Mouse (Mus musculus) lung, postnatal 10 days (tissue): ENCODE measurements around the gene Slc30a4.
A peak's percentile ranks its signal among the peaks of the same experiment; 100 is the strongest.

Experiments
- DNase-seq: peaks from one replicate; pipeline ENCODE4 v3.0.0; 2021

Gene Slc30a4

DNA sequence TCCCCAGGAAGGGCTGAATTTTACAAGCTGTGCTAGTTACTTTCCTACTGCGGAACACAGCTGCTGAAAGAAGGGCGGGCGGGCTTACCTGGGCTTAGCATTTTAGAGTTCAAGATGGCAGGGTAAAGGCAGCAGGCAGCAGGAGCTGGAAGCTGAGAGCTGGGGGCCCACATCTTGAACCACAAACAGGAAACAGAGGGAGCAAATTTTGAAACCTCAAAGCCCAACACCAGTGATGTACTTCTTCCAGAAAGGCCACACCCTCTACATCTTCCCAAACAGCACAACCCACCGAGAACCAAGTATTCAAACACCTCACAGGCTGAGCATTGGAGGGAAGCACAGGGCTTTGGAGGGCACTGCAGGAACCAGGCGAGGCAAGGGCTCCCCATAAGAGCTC, 29.6 kb downstream of the Slc30a4 start:
- DNase-seq: no peak

DNA sequence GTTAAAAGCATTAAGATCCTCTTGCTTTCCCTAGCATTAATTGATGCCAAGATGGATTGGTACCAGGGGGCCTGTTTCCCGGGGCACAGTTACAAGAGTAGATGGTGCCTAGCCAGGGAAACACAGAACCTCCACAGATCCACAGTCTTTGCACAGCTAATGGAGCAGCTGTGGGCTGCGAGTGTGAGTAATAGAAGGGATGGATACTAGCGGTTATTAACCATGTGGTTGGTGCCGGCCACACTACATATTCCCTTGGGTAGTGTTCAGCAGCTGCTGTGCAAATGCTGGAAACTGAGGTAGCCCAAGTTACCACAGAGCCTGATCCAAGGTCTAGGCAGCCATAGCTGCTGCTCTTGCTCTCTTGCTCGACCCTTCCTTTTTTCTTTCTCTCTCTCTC, 30.7 kb downstream of the Slc30a4 start:
- DNase-seq: no peak

DNA sequence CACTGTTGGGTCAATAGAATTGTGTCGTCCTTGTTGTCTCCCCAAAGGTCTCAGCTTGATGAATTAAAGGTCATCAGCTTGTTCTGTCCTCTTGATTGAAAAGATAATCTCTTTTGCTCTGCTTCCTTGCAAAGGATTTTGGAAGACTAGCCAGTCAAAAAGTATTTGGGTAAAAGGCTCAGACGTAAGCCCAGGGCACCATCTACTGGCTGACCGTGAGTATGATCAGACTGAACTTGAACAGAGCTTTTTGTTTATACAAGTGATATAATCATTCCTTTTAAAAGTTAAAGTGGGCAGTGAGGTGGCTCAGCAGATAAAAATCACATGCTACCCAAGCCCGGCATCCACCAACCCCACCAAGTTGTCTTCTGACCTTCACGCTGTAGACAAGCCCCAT, 34.6 kb downstream of the Slc30a4 start:
- peak; percentile 61 for DNase-seq

DNA sequence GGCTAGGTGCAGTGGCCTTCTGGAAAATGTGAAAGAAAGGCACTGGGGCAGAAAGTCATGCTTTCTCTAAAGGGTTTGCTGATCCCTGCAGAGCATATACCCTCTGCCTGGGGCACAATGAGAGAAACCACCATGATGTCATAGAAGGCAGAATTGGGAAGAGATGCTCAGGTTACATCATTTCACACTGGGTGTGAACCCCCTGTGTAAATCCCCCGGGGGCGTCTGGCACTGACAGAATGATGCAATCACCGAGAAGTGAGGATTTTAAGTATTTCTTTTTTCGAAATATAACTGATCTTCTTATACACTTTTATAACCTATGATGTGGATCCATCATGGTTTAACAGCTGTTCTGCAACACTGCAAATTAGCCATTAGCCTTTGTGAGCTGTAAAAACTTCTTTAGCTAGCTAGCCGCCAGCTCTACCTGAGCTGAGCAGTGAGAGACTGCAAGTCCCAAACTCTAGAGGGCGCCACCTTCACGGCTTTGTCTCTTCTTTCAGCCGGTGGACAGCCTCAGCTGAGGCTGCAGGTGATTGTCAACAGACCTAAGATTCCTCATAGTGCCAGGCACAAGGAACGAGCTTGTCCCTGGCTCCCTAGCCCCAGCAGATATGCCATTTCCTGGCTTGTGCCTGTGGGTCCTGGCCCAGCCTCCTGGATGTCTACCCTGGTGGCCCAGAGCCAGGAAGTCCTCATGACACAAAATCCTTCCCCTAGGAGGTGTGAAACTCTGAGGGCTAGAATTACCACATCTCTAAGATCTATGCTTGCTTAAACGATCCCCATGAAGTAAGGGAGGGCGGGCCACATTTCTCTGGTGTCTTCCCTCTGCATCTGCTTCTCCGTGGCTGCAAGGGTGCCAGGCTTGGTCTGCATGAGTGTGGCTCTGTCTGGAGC, 36.2 kb downstream of the Slc30a4 start:
- peak; percentile 37 for DNase-seq

DNA sequence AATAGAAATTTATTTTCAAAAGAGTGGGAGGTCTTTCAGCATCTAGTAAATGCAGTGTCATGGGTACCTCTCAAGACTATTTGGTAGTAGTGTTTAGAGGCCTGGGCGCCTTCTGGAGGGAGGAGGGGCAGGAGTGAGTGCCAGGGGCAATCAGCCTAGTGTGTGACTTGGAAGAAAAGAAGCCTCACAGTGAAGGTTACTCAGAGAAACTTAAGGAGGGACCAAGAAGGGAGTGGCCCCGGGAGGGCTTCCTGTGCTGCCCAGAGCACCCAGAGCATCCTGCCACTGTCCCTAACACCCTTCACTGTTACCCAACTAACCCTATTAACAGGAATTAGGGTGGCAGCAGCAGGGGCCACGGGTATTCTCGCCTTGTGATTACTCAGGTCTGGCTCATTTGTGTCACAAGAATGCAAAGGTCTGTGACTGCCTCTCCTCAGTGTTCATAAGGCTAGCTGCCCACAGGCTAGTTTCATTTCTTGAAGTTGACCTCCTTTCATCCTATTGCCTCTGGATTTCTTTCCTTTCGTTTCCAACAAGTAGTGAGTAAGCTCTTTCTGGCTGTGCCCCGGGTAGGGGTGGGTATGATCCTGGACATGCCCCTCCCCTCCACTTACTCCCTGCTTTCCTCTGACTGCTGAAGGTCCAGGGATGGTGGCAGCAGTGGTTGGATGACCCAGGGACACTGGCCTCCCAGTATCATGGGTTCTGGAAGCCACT, 37.0 kb downstream of the Slc30a4 start:
- DNase-seq: no peak

DNA sequence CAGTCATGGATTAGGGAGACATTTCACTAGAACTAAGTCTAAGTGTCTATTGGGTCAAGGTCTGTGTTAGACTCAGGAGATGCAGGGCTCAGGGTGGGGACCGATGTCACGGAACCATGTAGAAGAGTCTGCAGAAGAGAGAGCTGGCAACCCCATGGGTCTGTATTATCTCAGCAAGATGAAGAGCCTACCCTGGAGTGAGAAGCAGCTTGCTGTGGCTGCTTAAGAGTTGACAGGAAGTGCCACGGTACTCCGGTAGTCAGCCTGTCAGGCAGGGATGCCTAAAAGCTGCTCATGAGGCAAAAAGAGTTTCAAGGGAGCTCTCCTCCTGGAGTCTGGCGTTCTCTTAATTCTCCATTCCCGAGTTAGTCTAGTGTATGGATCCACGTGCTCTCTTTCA, 42.6 kb downstream of the Slc30a4 start:
- DNase-seq: no peak

DNA sequence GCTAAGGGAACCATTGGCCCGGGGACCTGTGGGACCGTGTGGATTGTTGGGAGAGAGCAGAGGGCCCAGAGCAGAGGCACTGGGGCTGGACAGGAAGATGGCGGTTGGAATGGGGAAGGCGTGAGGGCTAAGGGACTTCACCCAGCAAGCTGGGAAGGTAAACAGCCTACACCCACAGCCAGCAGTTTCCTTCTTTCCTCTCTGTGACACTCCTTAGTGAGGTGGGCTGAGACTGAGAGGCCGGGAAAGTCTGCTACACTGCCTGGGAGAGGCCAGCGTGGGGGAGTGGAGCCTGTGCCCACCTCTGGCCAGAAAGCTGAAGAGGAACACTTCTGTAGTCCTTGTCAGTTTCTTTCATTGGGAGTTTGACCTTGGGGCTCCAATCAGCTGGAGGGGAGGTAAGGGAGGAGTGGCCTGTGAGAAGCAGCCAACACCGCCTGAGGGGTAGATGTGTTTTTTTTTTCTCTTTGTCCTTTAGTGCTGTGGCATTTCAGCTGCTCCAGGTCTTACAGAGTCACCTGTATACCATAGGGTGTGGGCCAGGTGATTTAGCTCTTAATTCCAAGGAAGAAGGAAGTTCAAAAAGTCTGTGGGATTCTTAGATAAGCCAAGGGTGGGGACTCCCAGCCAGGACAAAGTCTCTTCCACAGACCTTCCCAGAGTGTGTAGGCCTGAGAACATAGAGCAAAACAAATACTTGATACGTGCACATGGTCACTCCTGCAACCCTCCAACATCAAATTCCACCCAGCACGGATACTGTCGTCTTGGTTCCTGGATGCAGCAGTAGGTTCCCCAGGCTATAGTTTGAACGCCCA, 44.5 kb downstream of the Slc30a4 start:
- no peak for DNase-seq

DNA sequence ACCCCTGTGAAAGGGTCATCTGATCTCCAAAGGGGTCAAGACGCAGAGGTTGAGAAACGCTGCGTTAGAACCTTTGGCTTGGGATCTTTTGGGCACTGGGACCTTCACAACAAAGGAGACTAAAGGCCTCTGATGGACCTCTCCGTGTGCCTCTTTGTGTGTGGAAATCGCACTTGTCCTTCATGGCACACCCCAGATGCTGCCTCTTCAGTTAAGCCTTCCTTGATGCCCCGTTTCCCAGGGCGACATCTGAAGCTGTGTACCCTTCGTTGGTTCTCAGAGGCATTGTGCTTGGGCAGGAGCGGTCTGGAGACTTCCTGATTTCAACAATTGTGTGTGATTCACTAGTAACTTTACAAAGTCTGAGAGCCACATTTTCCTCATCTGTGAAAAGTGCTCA, 45.7 kb downstream of the Slc30a4 start:
- no peak for DNase-seq

DNA sequence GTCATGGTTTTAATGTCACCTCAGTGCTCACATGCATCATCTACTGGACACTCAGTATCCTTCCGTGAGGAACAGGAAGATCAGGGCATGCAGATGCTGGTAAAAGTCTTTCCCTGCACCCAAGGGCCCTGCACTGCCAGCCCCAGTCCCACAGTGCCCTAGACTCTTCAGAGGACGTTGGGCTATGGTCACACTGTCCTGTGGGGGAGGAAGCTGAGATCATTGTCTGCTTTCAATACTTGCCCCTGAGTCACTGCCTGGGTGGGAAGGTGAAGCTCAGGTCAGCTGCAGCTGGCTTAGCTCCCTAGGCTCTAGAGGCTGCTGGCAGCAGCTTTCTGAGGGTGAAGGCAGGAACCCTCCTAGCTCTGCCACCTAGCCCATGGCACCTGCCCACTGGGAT, 46.4 kb downstream of the Slc30a4 start:
- no peak for DNase-seq

DNA sequence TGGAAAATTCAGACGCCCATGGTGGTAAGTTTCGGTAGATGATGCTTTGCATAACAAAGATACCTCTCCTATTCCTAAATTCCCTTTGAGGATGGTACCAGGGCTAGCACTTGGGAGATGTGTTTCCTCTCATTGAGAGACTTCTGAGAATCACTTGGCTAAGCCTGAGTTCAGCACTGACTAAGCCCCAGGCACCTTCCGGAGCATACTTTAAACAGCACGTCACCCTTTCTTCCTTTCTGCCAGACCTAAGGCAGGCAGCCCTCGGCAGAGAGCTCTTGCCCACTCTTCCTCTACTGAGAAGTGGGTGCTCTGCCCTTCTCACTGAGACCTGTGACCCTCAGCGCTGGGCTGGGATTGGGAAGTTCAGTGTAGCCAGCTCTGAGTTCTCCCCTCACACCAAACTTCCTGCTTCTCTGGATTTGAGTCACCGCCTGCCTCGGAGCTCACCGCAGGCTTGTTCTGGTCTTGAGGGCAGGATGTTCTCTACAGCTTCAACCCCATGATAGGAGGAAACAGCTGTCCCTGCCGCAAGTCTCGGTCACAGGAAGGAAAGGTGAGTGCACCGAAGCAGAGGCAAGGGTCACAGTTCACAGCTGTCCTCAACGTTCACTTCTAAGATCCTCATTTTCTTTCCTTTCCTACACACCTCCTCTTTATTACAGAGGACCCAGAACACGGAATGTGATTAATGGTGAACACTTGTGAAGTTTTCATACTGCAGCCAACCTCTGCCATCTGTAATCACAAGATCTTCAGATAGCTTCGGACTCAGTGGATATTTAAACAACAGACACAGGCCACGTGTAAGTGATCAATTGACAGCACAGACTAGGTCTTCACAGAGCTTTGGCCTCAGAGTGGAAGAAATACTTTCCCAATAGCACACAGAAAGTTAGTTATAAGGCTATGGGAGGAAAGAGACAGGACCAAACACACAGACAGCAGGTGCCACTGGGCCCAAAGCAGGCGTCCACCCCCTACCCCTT, 50.1 kb downstream of the Slc30a4 start:
- peak; percentile 10 for DNase-seq

DNA sequence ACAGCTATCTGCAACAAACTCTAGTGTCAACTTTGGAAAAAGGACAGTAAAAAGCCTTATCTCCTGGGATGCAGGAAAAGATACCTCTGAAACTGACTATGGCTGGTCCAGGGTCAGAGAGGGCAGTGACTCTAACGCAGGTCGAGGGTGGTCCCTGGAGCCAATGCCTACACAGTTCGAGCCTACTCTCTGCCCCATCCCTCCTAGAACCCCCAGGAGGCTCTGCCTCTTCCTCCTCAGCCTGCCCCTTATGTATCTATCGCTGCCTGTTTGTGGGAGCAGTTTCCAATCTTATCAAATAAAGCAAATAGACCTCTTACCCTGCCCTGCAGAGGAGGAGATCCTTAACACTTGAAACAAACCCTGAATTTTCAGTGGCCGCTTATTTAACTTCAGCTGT, 63.8 kb downstream of the Slc30a4 start:
- no peak for DNase-seq

DNA sequence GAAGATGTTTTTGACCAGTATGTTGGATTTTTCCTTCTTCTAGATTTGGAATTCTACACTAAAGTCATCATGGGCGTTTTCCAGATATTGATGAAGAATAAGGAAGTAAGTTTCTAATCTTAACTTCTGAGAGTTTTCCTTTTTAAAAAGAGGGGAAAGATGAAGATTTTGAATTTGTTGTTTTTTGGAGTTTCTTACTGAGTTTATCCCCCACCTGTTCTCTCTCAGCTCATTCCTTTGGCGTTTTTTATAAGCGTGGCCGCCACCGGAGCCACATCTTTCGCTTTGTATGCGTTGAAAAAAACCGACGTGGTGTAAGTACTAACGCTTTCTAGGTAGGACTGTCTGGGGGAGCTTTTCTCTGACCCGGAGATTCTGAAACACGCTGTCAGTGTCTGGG, 64.4 kb downstream of the Slc30a4 start:
- DNase-seq: no peak

DNA sequence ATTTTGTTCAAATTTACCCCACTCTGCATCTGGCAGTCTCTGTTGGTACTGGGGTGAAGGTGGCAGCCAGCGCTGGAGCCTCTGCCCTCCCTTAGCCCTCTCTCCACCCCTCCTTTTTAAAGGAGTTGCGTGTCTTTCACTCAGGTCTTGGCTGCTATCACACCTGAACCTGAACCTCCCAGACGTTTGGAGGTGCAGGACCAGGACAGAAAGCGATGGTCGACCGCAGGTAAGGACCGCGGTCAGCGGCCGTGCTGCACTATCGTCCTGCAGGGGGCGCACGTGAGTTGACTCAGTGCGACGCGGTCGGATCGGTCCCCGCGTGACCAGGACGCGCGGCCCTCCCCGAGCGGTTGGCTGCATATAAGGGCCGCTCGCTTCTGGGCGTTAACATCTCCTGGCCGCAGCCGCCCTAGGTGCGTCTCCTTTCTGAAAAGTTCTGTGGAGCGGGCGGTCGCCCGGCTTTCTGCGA, 64.9 kb downstream of the Slc30a4 start:
- peak; percentile 74 for DNase-seq

DNA sequence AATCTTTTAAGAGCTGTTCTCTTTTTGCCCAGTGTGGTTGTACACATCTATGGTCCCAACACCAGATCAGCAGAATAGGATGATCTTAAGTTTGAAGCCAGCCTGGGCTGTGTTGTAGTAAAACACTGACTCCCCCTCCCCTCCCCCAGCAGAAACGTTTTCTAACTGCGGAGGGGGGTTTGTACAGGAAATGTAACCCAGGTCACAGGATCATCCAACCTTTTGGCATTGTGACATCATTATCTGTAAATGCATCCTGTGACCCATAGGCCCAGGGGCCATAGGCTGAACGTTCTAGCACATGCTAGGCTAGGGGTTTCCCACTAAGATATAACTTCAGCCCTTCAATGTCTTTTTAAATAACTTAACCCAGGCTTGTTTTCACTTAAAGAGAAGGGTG, 65.8 kb downstream of the Slc30a4 start, which contains the start of gene AA467197:
Gene AA467197 (plus strand): TSS at position 301 of the 400 bp plus-strand sequence.
- DNase-seq: no peak
